Mouse (Mus musculus): ENCODE data around the gene Wdr53. TPM values are rescaled to one million over a fixed set of nuclear protein-coding genes. Genes with fewer than 3 reads are reported as not detected.

Wdr53 gene
- total and polyA plus RNA-seq, 3 experiments, result 22.7 to 57.3 (median 28.6) TPM

DNA sequence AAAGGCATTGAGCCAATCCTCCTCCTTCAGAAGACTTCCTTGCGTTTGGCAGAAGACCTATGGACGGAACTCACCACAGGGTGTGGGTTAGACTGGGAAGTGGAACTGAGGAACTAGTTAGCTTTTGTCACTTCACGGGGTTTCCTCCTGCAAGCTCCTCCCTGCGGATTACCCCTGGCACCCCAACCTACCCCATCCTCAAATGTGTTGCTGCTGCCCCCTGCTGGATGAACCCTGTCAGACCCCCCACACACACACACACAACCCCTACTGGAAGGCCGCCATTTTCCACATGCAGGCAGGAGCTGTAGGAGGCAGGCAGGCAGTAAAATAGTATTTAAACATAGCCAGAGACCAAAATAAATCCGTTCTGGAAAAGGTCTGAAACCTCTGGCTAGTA is 44.3 kb upstream of the Wdr53 start:
- H3K27ac ChIP-seq (ENCODE audit: insufficient read depth, low read depth), result no peak overlapping the region
- no peak overlapping the region for H3K9ac ChIP-seq (ENCODE audit: insufficient read depth, low read depth)
- in situ Hi-C loops (cut with MboI; ENCODE audit: low pct_ligation_motif_present, low pct_unique_long_range_greater_than_20kb, low sequenced_read_pairs), result loop anchor here (5.0 kb wide), 2 partner anchors 35 to 90 kb away; partner anchors contain the start of gene Nrros
- H3K4me2 ChIP-seq (ENCODE audit: insufficient read depth, low read depth, poor library complexity, severe bottlenecking), result no peak overlapping the region
- H3K36me3 ChIP-seq (replicated peaks in 1 of 2; ENCODE audit: control insufficient read depth in 1 of 2, insufficient read depth in 1 of 2, low read length in 1 of 2), result no peaks in the 10 kb centered on the region
- peaks cover 0 to 9% of the 10 kb centered on the region in 2 experiments; a peak in 1 of 4 replicates for H3K4me1 ChIP-seq (ENCODE audit: control insufficient read depth in 1 of 2, insufficient read depth in 2 of 2)
- peaks cover 9% of the 10 kb centered on the region for H3K9me3 ChIP-seq (replicated peaks; ENCODE audit: low read length)
- dilution Hi-C loops (cut with MboI; ENCODE audit: extremely low pct_ligation_motif_present, extremely low pct_unique_long_range_greater_than_20kb, low sequenced_read_pairs), result no loop called here
- H3K4me3 ChIP-seq (replicated peaks in 1 of 3; ENCODE audit: low read depth in 2 of 3, low read length in 2 of 3, poor library complexity in 1 of 3), result peak overlapping the region in 1 of 3 experiments; percentile 1
- no peaks in the 10 kb centered on the region for H3K79me2 ChIP-seq (replicated peaks; ENCODE audit: control insufficient read depth, extremely low read depth, insufficient read depth, poor library complexity, severe bottlenecking)
- peak; percentile 86 for DNase-seq (ENCODE audit: extremely low read depth)
- TF ChIP-seq RCOR1 (conservative IDR thresholded peaks at IDR 0.05; ENCODE audit: low read depth, low read length) (no peak), RAD21 (IDR thresholded peaks at IDR 0.05; ENCODE audit: low read depth, low read length) (peak; percentile 97), MYC (IDR thresholded peaks at IDR 0.05; ENCODE audit: low read depth, low read length) (0 out of 2 replicates have a peak, but pooled peaks have one; percentile 8), ZKSCAN1 (IDR thresholded peaks at IDR 0.05; ENCODE audit: borderline replicate concordance, low read depth, low read length) (no peak), ZNF384 (IDR thresholded peaks at IDR 0.05; ENCODE audit: low read depth, low read length) (no peak), ETS1 (conservative IDR thresholded peaks at IDR 0.05; ENCODE audit: low read depth, low read length) (no peak), MAFK (IDR thresholded peaks at IDR 0.05; ENCODE audit: insufficient replicate concordance, low read length) (no peak), ZMIZ1 (IDR thresholded peaks at IDR 0.05; ENCODE audit: low read depth, low read length) (no peak), CTCF (conservative IDR thresholded peaks at IDR 0.05 in 1 of 2, IDR thresholded peaks at IDR 0.05 in 1 of 2; ENCODE audit: low read depth in 2 of 2, low read length in 2 of 2) (peak; percentile 21 to 98; a peak in 2 of 4 replicates), USF1 (IDR thresholded peaks at IDR 0.05; ENCODE audit: low read depth, low read length) (no peak), USF2 (conservative IDR thresholded peaks at IDR 0.05; ENCODE audit: low read depth, low read length) (no peak), CHD1 (IDR thresholded peaks at IDR 0.05; ENCODE audit: low read depth, low read length) (no peak), MXI1 (IDR thresholded peaks at IDR 0.05; ENCODE audit: low read depth, low read length) (no peak), POLR2AphosphoS2 (IDR thresholded peaks at IDR 0.05; ENCODE audit: low read depth, low read length) (no peak), EP300 (IDR thresholded peaks at IDR 0.05; ENCODE audit: low read length) (no peak), PAX5 (IDR thresholded peaks at IDR 0.05; ENCODE audit: low read length) (no peak), CHD2 (IDR thresholded peaks at IDR 0.05; ENCODE audit: low read length) (no peak), JUN (IDR thresholded peaks at IDR 0.05; ENCODE audit: insufficient read depth, low read depth, low read length) (no peak), JUND (conservative IDR thresholded peaks at IDR 0.05; ENCODE audit: low read depth, low read length) (no peak), NELFE (IDR thresholded peaks at IDR 0.05; ENCODE audit: low read depth, low read length) (no peak), NRF1 (IDR thresholded peaks at IDR 0.05; ENCODE audit: low read depth, low read length) (0 out of 2 replicates have a peak, but pooled peaks have one; percentile 34), ZC3H11A (IDR thresholded peaks at IDR 0.05; ENCODE audit: low read depth, low read length) (peak; percentile 90), MAZ (IDR thresholded peaks at IDR 0.05; ENCODE audit: low read depth, low read length) (peak; percentile 83; the same call in 1 of the 2 replicates), BHLHE40 (IDR thresholded peaks at IDR 0.05; ENCODE audit: low read depth, low read length) (no peak), TBP (conservative IDR thresholded peaks at IDR 0.05; ENCODE audit: low read depth, low read length) (no peak), GABPA (IDR thresholded peaks at IDR 0.05; ENCODE audit: insufficient replicate concordance, low read depth, low read length) (no peak), MEF2A (IDR thresholded peaks at IDR 0.05; ENCODE audit: borderline replicate concordance, low read depth, low read length) (no peak), POLR2A (IDR thresholded peaks at IDR 0.05; ENCODE audit: low read depth, low read length) (no peak), KAT2A (IDR thresholded peaks at IDR 0.05; ENCODE audit: insufficient replicate concordance, low read length) (no peak), ELF1 (IDR thresholded peaks at IDR 0.05; ENCODE audit: low read depth, low read length) (0 out of 2 replicates have a peak, but pooled peaks have one; percentile 25), SMC3 (IDR thresholded peaks at IDR 0.05; ENCODE audit: low read depth, low read length) (peak; percentile 99), IRF4 (IDR thresholded peaks at IDR 0.05; ENCODE audit: low read depth, low read length) (no peak; the same call in 1 of the 2 replicates), MAX (IDR thresholded peaks at IDR 0.05; ENCODE audit: low read length) (no peak), E2F4 (IDR thresholded peaks at IDR 0.05; ENCODE audit: insufficient replicate concordance, low read depth, low read length) (no peak), SIN3A (IDR thresholded peaks at IDR 0.05; ENCODE audit: low read length) (no peak), TCF12 (IDR thresholded peaks at IDR 0.05; ENCODE audit: low read depth, low read length) (no peak), UBTF (IDR thresholded peaks at IDR 0.05; ENCODE audit: low read depth, low read length) (no peak), HCFC1 (IDR thresholded peaks at IDR 0.05; ENCODE audit: low read depth, low read length) (no peak)
- no peaks in the 10 kb centered on the region for H3K27me3 ChIP-seq (replicated peaks)
